Mouse (Mus musculus) C2C12 (cell line): ENCODE measurements around the gene Socs4. TPM values are rescaled to one million over a fixed set of nuclear protein-coding genes. Genes with fewer than 3 reads are reported as not detected.

Experiments used
- H3K27me3 ChIP-seq: one replicate; pipeline ENCODE4 v1.6.1; 2011; ENCODE audit not compliant: control insufficient read depth, insufficient read depth, insufficient read length
- H3K36me3 ChIP-seq: one replicate; pipeline ENCODE4 v1.6.1; 2011; ENCODE audit not compliant: control insufficient read depth, insufficient read depth
- H3K4me3 ChIP-seq: one replicate; pipeline ENCODE4 v1.5.1; 2011; ENCODE audit warnings: mild to moderate bottlenecking, control low read depth; ENCODE audit not compliant: poor library complexity, insufficient read depth, severe bottlenecking
- H3K79me2 ChIP-seq: one replicate; pipeline ENCODE4 v1.6.1; 2011; ENCODE audit not compliant: control insufficient read depth, insufficient read depth
- H3K79me3 ChIP-seq: one replicate; pipeline ENCODE4 v1.6.1; 2011; ENCODE audit warnings: low read depth, control low read depth
- H3ac ChIP-seq: one replicate; pipeline ENCODE3; 2011; ENCODE audit warnings: low read depth; ENCODE audit not compliant: control insufficient read depth, insufficient read length
- CEBPB ChIP-seq: IDR thresholded peaks from one replicate; pipeline ENCODE4 v1.6.1; 2011; ENCODE audit warnings: low read depth, mild to moderate bottlenecking, control low read depth, moderate library complexity
- CTCF ChIP-seq: IDR thresholded peaks from one replicate; pipeline ENCODE4 v1.5.1; 2011; ENCODE audit not compliant: control insufficient read depth, insufficient read depth, insufficient read length
- FOSL1 ChIP-seq: IDR thresholded peaks from one replicate; pipeline ENCODE4 v1.8.0; 2011; ENCODE audit warnings: mild to moderate bottlenecking, low read length; ENCODE audit not compliant: poor library complexity, insufficient read depth, severe bottlenecking
- MAX ChIP-seq: IDR thresholded peaks from one replicate; pipeline ENCODE4 v1.6.1; 2011; ENCODE audit warnings: mild to moderate bottlenecking, control low read depth
- MYOD1 ChIP-seq: IDR thresholded peaks from one replicate; pipeline ENCODE4 v1.6.1; 2011; ENCODE audit warnings: low read depth; ENCODE audit not compliant: control insufficient read depth, insufficient read length
- MYOG ChIP-seq: IDR thresholded peaks from one replicate; pipeline ENCODE4 v1.6.1; 2011; ENCODE audit not compliant: control insufficient read depth, insufficient read length; ENCODE audit errors: extremely low read depth
- USF1 ChIP-seq: IDR thresholded peaks from one replicate; pipeline ENCODE4 v1.6.1; 2011; ENCODE audit warnings: low read depth, mild to moderate bottlenecking, control low read depth, moderate library complexity
- polyA plus RNA-seq: library from polyadenylated mRNA; unstranded; fragments of >200 nt; fragmentation: generic; extraction: Trizol; gene quantifications from one replicate; pipeline ENCODE4 v1.2.1, GENCODE M21; 2012; ENCODE audit warnings: missing spikeins

The Socs4 gene
- polyA plus RNA-seq, 1 experiment, result 3.0 TPM

- Histone ChIP-seq H3ac (no peak overlapping the region), H3K27me3 (no peaks in the 10 kb centered on the region), H3K79me3 (peaks cover 31% of the 10 kb centered on the region), H3K36me3 (peaks cover 19% of the 10 kb centered on the region), H3K4me3 (no peak overlapping the region), H3K79me2 (peaks cover 36% of the 10 kb centered on the region)
- TF ChIP-seq MAX (no peak), CTCF (no peak), MYOG (no peak), MYOD1 (no peak), CEBPB (no peak), FOSL1 (no peak), USF1 (no peak)
These were observed 19.5 kb downstream of the Socs4 start for GRCm38 (mm10) chr14:47296232-47296631.

- H3ac ChIP-seq, result peak within 1 kb of the TSS; percentile 100
- no peak for TF ChIP-seq FOSL1
- TF ChIP-seq MAX, result peak; percentile 92
- peak; percentile 94 for TF ChIP-seq CTCF
- TF ChIP-seq CEBPB, result no peak
- H3K79me3 ChIP-seq, result peaks cover 43% of the 10 kb centered on the region
These were observed 21.2 kb downstream of the Socs4 start, which contains the start of gene Mapk1ip1l for GRCm38 (mm10) chr14:47297785-47298407. Gene Mapk1ip1l (plus strand): TSS chr14:47298266.

DNA sequence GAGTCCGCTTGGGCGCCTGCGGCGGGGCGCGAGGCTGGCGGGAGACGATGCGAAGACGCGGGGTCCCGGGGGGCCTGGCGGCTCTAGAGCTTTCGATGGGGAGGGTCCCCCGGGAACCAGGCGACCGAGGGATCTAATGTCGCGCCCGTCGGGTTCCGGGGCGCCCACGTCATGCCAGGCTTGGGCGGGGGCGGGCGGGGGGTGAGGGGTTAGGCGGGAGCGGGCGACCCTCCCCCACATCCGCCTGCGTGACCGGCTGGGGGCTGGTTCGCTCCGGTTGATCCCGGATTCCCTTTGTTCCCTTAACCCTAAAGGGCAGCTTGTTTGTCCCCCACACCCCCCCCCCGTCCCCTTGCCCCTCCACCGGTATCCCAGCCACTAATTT lies 21.7 kb downstream of the Socs4 start:
- Histone ChIP-seq H3K27me3 (no peaks in the 10 kb centered on the region), H3K79me3 (peaks cover 48% of the 10 kb centered on the region), H3K36me3 (peaks cover 25% of the 10 kb centered on the region), H3K79me2 (peaks cover 58% of the 10 kb centered on the region), H3K4me3 (peak overlapping the region; percentile 94), H3ac (peak overlapping the region; percentile 100)
- no peak for TF ChIP-seq USF1
- TF ChIP-seq CTCF, result no peak
- no peak for TF ChIP-seq MAX
- TF ChIP-seq MYOD1, result no peak
- no peak for TF ChIP-seq CEBPB
- no peak for TF ChIP-seq FOSL1
- no peak for TF ChIP-seq MYOG

More at GRCm38 (mm10) chr14:47297785-47298407, 21.2 kb downstream of the Socs4 start, which contains the start of gene Mapk1ip1l:
- Histone ChIP-seq H3K4me3 (peak within 1 kb of the TSS; percentile 94), H3K36me3 (peaks cover 22% of the 10 kb centered on the region), H3K27me3 (no peaks in the 10 kb centered on the region), H3K79me2 (peaks cover 53% of the 10 kb centered on the region)

DNA sequence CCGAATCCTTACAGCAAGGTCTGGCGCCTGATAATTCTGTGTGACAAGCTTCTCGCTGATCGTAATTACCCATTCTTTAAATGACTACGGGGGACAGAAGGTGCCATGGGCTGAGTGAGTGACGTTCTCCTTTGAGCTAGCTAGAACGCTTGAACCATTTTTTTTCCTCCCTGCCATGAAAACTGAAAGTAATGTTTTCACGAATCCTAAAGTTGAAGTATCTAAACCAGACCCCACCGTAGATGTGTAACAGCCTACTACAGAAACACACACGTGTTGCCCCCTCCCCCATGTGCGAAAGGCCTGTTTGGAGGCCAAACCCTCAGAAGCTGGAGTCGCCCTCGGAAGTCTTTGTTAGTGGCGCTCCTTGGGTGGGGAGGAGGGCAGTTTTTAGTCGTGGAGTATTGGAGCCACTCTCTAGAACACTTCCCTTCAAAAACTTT lies 22.1 kb downstream of the Socs4 start:
- TF ChIP-seq MAX (peak; percentile 53), CEBPB (no peak)
- H3K36me3 ChIP-seq, result peaks cover 25% of the 10 kb centered on the region
- H3K27me3 ChIP-seq, result no peaks in the 10 kb centered on the region
- H3K79me3 ChIP-seq, result peaks cover 52% of the 10 kb centered on the region
- H3ac ChIP-seq, result peak overlapping the region; percentile 100
- peak overlapping the region; percentile 94 for H3K4me3 ChIP-seq
- H3K79me2 ChIP-seq, result peaks cover 62% of the 10 kb centered on the region

DNA sequence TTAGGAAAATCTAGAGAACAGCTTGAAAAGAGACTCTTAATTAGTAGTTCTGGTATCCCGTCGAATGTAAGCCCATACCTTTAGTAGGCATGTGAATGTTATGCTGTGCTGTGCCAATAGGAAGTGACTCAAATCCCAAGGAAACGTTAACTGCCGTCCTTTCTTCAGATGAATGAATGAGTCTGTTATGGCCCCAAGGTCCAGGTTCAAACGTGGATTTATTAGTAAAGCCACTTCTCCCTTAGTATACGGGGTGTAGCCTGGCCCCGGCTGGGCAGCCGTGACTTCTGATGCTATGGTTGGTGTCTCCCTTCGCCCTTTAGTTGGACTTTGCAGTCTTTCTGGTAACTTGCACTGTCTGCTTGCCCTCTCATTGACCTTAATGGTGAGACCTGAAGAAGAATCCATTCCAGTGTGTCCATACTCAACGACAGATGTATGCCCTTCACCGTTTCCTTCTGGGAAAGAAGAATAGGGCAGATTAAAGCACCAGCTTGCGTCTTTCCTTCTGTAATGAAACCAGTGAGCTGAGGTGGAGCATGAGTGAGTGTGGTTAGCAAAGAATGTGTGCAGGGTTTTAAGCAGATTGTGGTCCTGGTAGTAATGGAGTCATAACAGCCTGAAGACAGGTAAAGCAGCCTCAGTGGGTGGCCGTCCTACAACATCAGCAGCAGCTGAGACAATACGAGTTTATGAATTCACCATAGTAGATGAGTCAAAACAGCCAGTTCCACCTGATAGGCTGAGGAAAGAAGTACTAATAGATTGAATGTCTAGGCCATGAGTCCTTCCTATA lies 26.4 kb downstream of the Socs4 start:
- Histone ChIP-seq H3K4me3 (no peak overlapping the region), H3K36me3 (peaks cover 36% of the 10 kb centered on the region), H3K79me3 (peaks cover 89% of the 10 kb centered on the region), H3K79me2 (peaks cover 100% of the 10 kb centered on the region), H3ac (no peak overlapping the region), H3K27me3 (no peaks in the 10 kb centered on the region)
- TF ChIP-seq CEBPB (no peak), MAX (no peak), USF1 (no peak), MYOD1 (no peak), MYOG (no peak), CTCF (no peak), FOSL1 (no peak)
